Mouse (Mus musculus) frontal cortex, postnatal 14 days (tissue): ENCODE measurements around the gene Prph2.

Experiments
- DNase-seq, 2 experiments: peaks; one replicate each; pipeline ENCODE4 v3.0.0; 2022; ENCODE audit warnings: low spot score in 2 of 2

Prph2 gene

DNA sequence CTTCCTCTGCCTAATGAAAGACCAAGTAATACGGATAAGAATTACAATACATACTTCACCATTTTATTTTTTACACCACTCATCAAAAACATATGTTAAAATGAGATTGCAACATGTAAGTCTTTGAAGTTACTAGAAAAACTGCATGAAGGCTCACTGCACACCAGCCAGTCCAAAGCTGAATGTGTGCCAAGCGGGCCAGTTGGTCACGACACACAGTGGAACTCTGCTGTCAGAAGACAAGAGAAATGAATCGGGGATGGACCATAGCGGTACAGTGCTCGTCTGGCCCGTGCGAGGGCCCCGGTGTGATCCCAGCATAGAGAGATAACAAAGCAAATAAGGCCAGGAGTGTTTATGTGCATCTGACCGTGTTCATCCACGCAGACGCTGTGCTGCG is 52.9 kb downstream of the Prph2 start:
- no peak for DNase-seq

DNA sequence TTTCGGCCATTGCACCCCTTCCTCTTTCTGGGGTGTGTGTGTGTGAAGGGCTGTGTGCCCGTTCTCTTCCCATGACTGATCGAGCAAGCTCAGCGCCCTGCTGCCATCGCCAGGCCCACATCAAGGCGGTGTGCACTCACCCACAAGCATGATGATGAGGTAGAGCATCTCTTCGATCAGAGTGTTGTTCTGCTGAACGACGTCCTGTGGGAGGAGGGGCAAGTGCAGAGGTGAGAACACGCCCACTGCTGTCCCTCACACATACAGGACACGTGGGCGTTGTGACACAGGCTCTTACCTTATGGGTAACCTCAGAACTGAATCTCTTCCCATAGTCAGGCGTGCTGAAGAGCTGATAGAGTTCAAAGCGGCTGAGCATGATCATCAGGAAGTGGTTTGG is 56.6 kb downstream of the Prph2 start:
- no peak for DNase-seq

DNA sequence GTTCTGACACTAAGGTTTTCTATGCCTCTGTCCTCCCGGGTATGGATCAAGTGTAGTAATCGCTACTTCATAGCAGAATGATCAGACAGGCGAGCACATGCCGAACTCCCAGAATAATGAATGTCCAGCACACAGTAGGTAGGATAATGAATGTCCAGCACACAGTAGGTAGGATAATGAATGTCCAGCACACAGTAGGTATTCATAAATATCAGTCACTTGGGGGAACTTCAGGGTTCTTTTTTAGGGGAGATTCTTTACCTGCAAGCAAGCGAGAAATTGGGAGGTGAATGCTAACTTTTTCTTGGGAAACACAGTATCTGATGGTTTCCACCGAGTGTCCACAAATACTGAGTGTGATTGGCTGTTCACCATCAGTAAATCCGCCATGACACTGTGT is 62.3 kb downstream of the Prph2 start:
- no peak for DNase-seq
